Mouse (Mus musculus): ENCODE data around the gene Erp27. TPM values are rescaled to one million over a fixed set of nuclear protein-coding genes. Genes with fewer than 3 reads are reported as not detected.
A peak's percentile ranks its signal among the peaks of the same experiment; 100 is the strongest.

Erp27 gene
- polyA plus RNA-seq, 2 experiments: 0.52 to 0.69 TPM

- DNase-seq (ENCODE audit: low spot score) (no peak), ATAC-seq (ENCODE audit: low FRiP score, low read depth) (no peak)
- Histone ChIP-seq H3K4me2 (replicated peaks; ENCODE audit: low read depth, low read length, severe bottlenecking) (no peak overlapping the region), H3K27ac (replicated peaks; ENCODE audit: low read depth, low read length) (no peak overlapping the region), H3K4me3 (replicated peaks; ENCODE audit: low read length) (no peak overlapping the region), H3K4me1 (ENCODE audit: control insufficient read depth, insufficient read depth, low read length) (peaks cover 41% of the 10 kb centered on the region), H3K27me3 (ENCODE audit: control insufficient read depth, insufficient read depth, low read length) (no peaks in the 10 kb centered on the region), H3K9me3 (ENCODE audit: control insufficient read depth, low read length) (no peaks in the 10 kb centered on the region), H3K9ac (ENCODE audit: low read depth, low read length, severe bottlenecking) (no peak overlapping the region), H3K36me3 (ENCODE audit: control insufficient read depth, insufficient read depth, low read length) (no peaks in the 10 kb centered on the region)
- no peak for TF ChIP-seq POLR2A (IDR thresholded peaks at IDR 0.05; ENCODE audit: borderline replicate concordance, extremely low read depth, insufficient read depth, insufficient read length)
These were observed 21.4 kb upstream of the Erp27 start for GRCm38 (mm10) chr6:136943392-136943791.

GRCm38 (mm10) chr6:136942280-136942679, 20.3 kb upstream of the Erp27 start:
- Histone ChIP-seq H3K36me3 (ENCODE audit: control insufficient read depth, insufficient read depth, low read length) (no peaks in the 10 kb centered on the region), H3K4me1 (ENCODE audit: control insufficient read depth, insufficient read depth, low read length) (peaks cover 34% of the 10 kb centered on the region), H3K9ac (ENCODE audit: low read depth, low read length, severe bottlenecking) (no peak overlapping the region), H3K4me3 (replicated peaks; ENCODE audit: low read length) (no peak overlapping the region), H3K4me2 (replicated peaks; ENCODE audit: low read depth, low read length, severe bottlenecking) (no peak overlapping the region), H3K27me3 (ENCODE audit: control insufficient read depth, insufficient read depth, low read length) (no peaks in the 10 kb centered on the region), H3K9me3 (ENCODE audit: control insufficient read depth, low read length) (no peaks in the 10 kb centered on the region), H3K27ac (replicated peaks; ENCODE audit: low read depth, low read length) (no peak overlapping the region)
- TF ChIP-seq POLR2A (IDR thresholded peaks at IDR 0.05; ENCODE audit: borderline replicate concordance, extremely low read depth, insufficient read depth, insufficient read length): no peak
- 54% methylated on average over 9 of the region's 9 CpGs for WGBS
- no peak for DNase-seq (ENCODE audit: low spot score)
- no peak for ATAC-seq (ENCODE audit: low FRiP score, low read depth)

GRCm38 (mm10) chr6:136941051-136942021, 19.4 kb upstream of the Erp27 start, which contains the start of gene Arhgdib:
TSS of gene Arhgdib (minus strand) at chr6:136941899.
- peak within 1 kb of the TSS; percentile 26 for H3K4me2 ChIP-seq (replicated peaks; ENCODE audit: low read depth, low read length, severe bottlenecking)
- H3K4me1 ChIP-seq (ENCODE audit: control insufficient read depth, insufficient read depth, low read length): peaks cover 32% of the 10 kb centered on the region
- DNase-seq (ENCODE audit: low spot score): peak; percentile 49
- H3K4me3 ChIP-seq (replicated peaks; ENCODE audit: low read length): peak within 1 kb of the TSS; percentile 7
- WGBS: 22% methylated on average over 12 of the region's 12 CpGs
- peak; percentile 38; the same call in 1 of the 2 replicates for ATAC-seq (ENCODE audit: low FRiP score, low read depth)
- no peaks in the 10 kb centered on the region for H3K36me3 ChIP-seq (ENCODE audit: control insufficient read depth, insufficient read depth, low read length)
- no peaks in the 10 kb centered on the region for H3K9me3 ChIP-seq (ENCODE audit: control insufficient read depth, low read length)
- H3K27ac ChIP-seq (replicated peaks; ENCODE audit: low read depth, low read length): peak within 1 kb of the TSS; percentile 85
- H3K9ac ChIP-seq (ENCODE audit: low read depth, low read length, severe bottlenecking): peak within 1 kb of the TSS; percentile 34
- no peak for TF ChIP-seq POLR2A (IDR thresholded peaks at IDR 0.05; ENCODE audit: borderline replicate concordance, extremely low read depth, insufficient read depth, insufficient read length)
- no peaks in the 10 kb centered on the region for H3K27me3 ChIP-seq (ENCODE audit: control insufficient read depth, insufficient read depth, low read length)

- Histone ChIP-seq H3K9ac (ENCODE audit: low read depth, low read length, severe bottlenecking) (peak overlapping the region; percentile 25; the same call in 1 of the 2 replicates), H3K4me3 (replicated peaks; ENCODE audit: low read length) (no peak overlapping the region)
- no peak for ATAC-seq (ENCODE audit: low FRiP score, low read depth)
These were observed 18.4 kb upstream of the Erp27 start for GRCm38 (mm10) chr6:136940188-136940960.

More at GRCm38 (mm10) chr6:136940188-136940960, 18.4 kb upstream of the Erp27 start:
- H3K4me1 ChIP-seq (ENCODE audit: control insufficient read depth, insufficient read depth, low read length): peaks cover 30% of the 10 kb centered on the region
- H3K27me3 ChIP-seq (ENCODE audit: control insufficient read depth, insufficient read depth, low read length): no peaks in the 10 kb centered on the region
- H3K27ac ChIP-seq (replicated peaks; ENCODE audit: low read depth, low read length): peak overlapping the region; percentile 85
- WGBS: 67% methylated on average over 11 of the region's 11 CpGs
- TF ChIP-seq POLR2A (IDR thresholded peaks at IDR 0.05; ENCODE audit: borderline replicate concordance, extremely low read depth, insufficient read depth, insufficient read length): no peak
- H3K9me3 ChIP-seq (ENCODE audit: control insufficient read depth, low read length): no peaks in the 10 kb centered on the region
- no peaks in the 10 kb centered on the region for H3K36me3 ChIP-seq (ENCODE audit: control insufficient read depth, insufficient read depth, low read length)
- peak overlapping the region; percentile 26 for H3K4me2 ChIP-seq (replicated peaks; ENCODE audit: low read depth, low read length, severe bottlenecking)
- no peak for DNase-seq (ENCODE audit: low spot score)

All from limb, embryonic 14.5 days (tissue).